Mouse (Mus musculus) hindbrain, postnatal 0 days (tissue): ENCODE data around the gene Ublcp1. TPM values are rescaled to one million over a fixed set of nuclear protein-coding genes. Genes with fewer than 3 reads are reported as not detected.
A peak's percentile ranks its signal among the peaks of the same experiment; 100 is the strongest.

Experiments
- ATAC-seq: fragments of 200-750 bp; cut with Nextera tagmentation; 2 replicates; pipeline ENCODE4 v1.8.0; 2017; ENCODE audit warnings: mild to moderate bottlenecking, moderate TSS enrichment, moderate library complexity
- DNase-seq: peaks from one replicate; pipeline ENCODE4 v3.0.0-alpha.2; 2015; ENCODE audit warnings: low spot score
- H3K27ac ChIP-seq: fragments of 300-500 bp; sonication (generic); 2 replicates; pipeline ENCODE4 v1.5.1; 2014; ENCODE audit warnings: mild to moderate bottlenecking
- H3K27me3 ChIP-seq: fragments of 300-500 bp; sonication (generic); 2 replicates; pipeline ENCODE4 v1.6.1; 2014; ENCODE audit warnings: low read length, mixed read lengths; ENCODE audit not compliant: insufficient read depth
- H3K36me3 ChIP-seq: fragments of 300-500 bp; sonication (generic); 2 replicates; pipeline ENCODE4 v1.6.1; 2014; ENCODE audit warnings: low read length, mixed read lengths; ENCODE audit not compliant: insufficient read depth
- H3K4me1 ChIP-seq: fragments of 300-500 bp; sonication (generic); 2 replicates; pipeline ENCODE4 v1.6.1; 2014; ENCODE audit warnings: antibody characterized with exemption, low read length, mixed read lengths; ENCODE audit not compliant: insufficient read depth
- H3K4me2 ChIP-seq: fragments of 300-500 bp; sonication (generic); 2 replicates; pipeline ENCODE4 v1.6.1; 2014; ENCODE audit warnings: low read depth, mild to moderate bottlenecking, low read length, moderate library complexity, mixed read lengths
- H3K4me3 ChIP-seq: fragments of 300-500 bp; sonication (generic); 2 replicates; pipeline ENCODE4 v1.5.1; 2014; ENCODE audit warnings: low read length
- H3K9ac ChIP-seq: fragments of 300-500 bp; sonication (generic); replicated peaks from 2 replicates; pipeline ENCODE4 v1.6.1; 2014; ENCODE audit warnings: mild to moderate bottlenecking, low read length, moderate library complexity, mixed read lengths
- H3K9me3 ChIP-seq: fragments of 300-500 bp; sonication (generic); 2 replicates; pipeline ENCODE4 v1.6.1; 2016; ENCODE audit warnings: low read length, mixed read lengths
- CTCF ChIP-seq: IDR thresholded peaks from 2 replicates; pipeline ENCODE4 v1.5.1; 2016; ENCODE audit warnings: antibody characterized with exemption, control low read depth, low read depth
- WGBS: fragments of 180-500 bp; shearing (Covaris S2); extraction: QIAGEN DNeasy Blood & Tissue Kit; methylation state at CpG from one replicate; pipeline ENCODE4 v1.1.7; 2014; 5-methylcytosine and 5-hydroxymethylcytosine counted together
- polyA plus RNA-seq: library from polyadenylated mRNA; unstranded; fragments of >200 nt; fragmentation: Nextera tagmentation; extraction: Ambion mirVana; gene quantifications from 2 replicates; pipeline ENCODE4 v1.2.1, GENCODE M21; 2015
- total RNA-seq: library from RNA; depleted of rRNA; stranded (reverse); fragments of >200 nt; gene quantifications from 2 replicates; pipeline ENCODE4 v1.2.3, GENCODE M21; 2014

Gene Ublcp1
- total and polyA plus RNA-seq, 2 experiments from 2014 or later, result 19.9 to 48.8 TPM

DNA sequence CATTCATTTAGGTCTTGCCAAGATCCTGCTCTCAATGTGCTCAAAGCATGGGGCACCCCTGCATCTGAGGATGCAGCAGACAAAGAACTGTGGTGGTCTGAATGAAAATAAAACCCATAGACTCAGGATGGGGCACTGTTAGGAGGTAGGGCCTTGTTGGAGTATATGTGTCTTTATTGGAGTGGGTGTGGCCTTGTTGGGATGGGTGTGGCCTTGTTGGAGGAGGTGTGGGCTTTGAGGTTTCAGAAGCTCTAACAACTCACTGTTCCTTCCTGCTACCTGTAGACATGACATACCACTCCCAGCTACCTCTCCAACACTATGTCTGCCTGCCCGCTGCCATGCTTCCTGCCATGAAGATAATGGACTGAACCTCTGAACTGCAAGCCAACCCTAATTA is 18.8 kb upstream of the Ublcp1 start:
- H3K9me3 ChIP-seq, result no peaks in the 10 kb centered on the region
- no peak overlapping the region for H3K27ac ChIP-seq
- TF ChIP-seq CTCF, result no peak
- H3K27me3 ChIP-seq, result no peaks in the 10 kb centered on the region
- H3K4me1 ChIP-seq, result no peaks in the 10 kb centered on the region
- H3K4me2 ChIP-seq, result no peak overlapping the region
- H3K4me3 ChIP-seq, result no peak overlapping the region
- 100% methylated on average over 1 of the region's 1 CpGs for WGBS
- DNase-seq (no peak), ATAC-seq (no peak)
- no peak overlapping the region for H3K9ac ChIP-seq
- no peaks in the 10 kb centered on the region for H3K36me3 ChIP-seq

DNA sequence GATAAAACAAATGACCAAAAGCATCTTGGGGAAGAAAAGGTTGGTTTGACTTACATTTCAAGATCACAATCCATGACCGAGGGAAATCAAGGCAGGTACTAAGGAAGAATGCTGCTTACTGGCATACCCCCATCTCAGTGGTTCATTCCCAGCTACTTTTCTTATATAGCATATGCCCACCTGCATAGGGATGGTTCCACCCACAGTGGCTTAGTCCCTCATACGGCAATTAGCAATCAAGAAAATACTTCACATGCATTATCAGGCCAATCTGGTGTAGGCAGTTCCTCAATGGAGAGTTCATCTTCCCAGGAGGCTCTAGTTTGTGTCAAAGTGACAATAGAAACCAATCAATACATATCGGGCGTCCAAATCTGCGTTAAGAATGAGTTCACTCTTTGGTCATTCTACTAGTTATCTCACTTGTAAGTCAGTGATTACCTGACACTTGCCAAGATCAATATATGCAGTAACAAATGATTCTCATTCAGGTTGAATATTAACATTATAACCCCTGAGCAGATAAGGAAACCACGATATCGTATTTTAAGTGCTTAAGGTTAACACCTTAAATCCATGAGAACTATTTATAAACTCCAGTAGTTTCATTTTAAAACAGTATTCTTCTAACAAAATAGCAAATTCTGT is 14.9 kb upstream of the Ublcp1 start:
- no peaks in the 10 kb centered on the region for H3K4me1 ChIP-seq
- no peaks in the 10 kb centered on the region for H3K36me3 ChIP-seq
- H3K9ac ChIP-seq, result no peak overlapping the region
- no peak overlapping the region for H3K4me3 ChIP-seq
- no peak overlapping the region for H3K4me2 ChIP-seq
- 91% methylated on average over 7 of the region's 7 CpGs for WGBS
- no peak for TF ChIP-seq CTCF
- no peaks in the 10 kb centered on the region for H3K9me3 ChIP-seq
- no peaks in the 10 kb centered on the region for H3K27me3 ChIP-seq
- DNase-seq, result no peak
- H3K27ac ChIP-seq, result no peak overlapping the region
- no peak for ATAC-seq

DNA sequence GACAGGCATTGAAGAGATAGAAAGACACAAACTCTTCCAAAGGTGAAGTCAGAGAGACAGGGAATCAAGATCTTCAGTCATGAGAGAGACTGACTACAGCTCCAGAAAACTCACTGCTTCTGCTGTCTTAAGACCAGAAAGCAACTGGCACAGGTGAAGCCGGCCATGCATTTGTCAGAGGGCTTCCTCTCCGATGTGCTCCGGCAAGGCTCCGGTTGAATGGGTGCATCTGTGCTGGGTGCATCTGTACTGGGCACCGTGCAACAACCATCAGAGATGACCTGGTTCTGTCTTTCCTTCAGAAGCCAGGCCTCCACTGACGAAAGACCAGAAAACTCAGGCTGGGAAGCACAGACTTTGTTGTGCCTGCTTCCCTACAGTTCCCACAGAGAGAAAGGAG is 9.9 kb upstream of the Ublcp1 start:
- no peak overlapping the region for H3K4me2 ChIP-seq
- H3K36me3 ChIP-seq, result no peaks in the 10 kb centered on the region
- DNase-seq (no peak), ATAC-seq (no peak)
- WGBS, result 90% methylated on average over 6 of the region's 6 CpGs
- no peak overlapping the region for H3K4me3 ChIP-seq
- H3K27ac ChIP-seq, result no peak overlapping the region
- no peaks in the 10 kb centered on the region for H3K9me3 ChIP-seq
- no peak overlapping the region for H3K9ac ChIP-seq
- no peaks in the 10 kb centered on the region for H3K27me3 ChIP-seq
- H3K4me1 ChIP-seq, result no peaks in the 10 kb centered on the region
- TF ChIP-seq CTCF, result no peak

- DNase-seq, result no peak
- 87% methylated on average over 4 of the region's 4 CpGs for WGBS
- Histone ChIP-seq H3K4me1 (no peaks in the 10 kb centered on the region), H3K27ac (no peak overlapping the region), H3K36me3 (no peaks in the 10 kb centered on the region), H3K9ac (no peak overlapping the region), H3K9me3 (no peaks in the 10 kb centered on the region), H3K4me2 (no peak overlapping the region), H3K27me3 (no peaks in the 10 kb centered on the region), H3K4me3 (no peak overlapping the region)
- no peak for TF ChIP-seq CTCF
- no peak for ATAC-seq
Observed at GRCm38 (mm10) chr11:44478382-44478781, 8.1 kb upstream of the Ublcp1 start.

- WGBS, result 81% methylated on average over 2 of the region's 2 CpGs
- DNase-seq (no peak), ATAC-seq (no peak)
- H3K27ac ChIP-seq, result no peak overlapping the region
- no peaks in the 10 kb centered on the region for H3K9me3 ChIP-seq
- H3K4me3 ChIP-seq, result no peak overlapping the region
- H3K4me1 ChIP-seq, result no peaks in the 10 kb centered on the region
- no peaks in the 10 kb centered on the region for H3K36me3 ChIP-seq
- no peak overlapping the region for H3K9ac ChIP-seq
- no peaks in the 10 kb centered on the region for H3K27me3 ChIP-seq
- no peak for TF ChIP-seq CTCF
- no peak overlapping the region for H3K4me2 ChIP-seq
Observed at GRCm38 (mm10) chr11:44476445-44476844, 6.1 kb upstream of the Ublcp1 start.

DNA sequence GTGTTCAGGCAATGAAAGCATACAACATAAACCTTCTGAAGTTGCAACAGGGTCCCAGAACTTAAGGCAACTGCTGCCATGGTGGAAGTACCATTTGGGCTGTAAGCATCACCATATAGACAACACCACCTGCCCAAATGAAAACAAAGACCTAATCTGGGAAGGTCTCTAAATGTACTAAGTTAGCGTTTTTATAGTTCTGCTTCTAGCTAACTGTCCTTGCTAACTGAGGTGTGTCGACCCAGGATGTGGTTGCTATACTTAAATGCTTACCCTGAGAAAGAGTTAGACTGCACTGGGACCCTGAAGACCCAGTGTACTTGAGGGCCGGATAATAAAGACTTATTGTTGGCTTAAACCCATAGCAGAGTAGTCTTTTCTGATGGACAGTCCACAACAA is 5.2 kb upstream of the Ublcp1 start:
- H3K4me1 ChIP-seq, result no peaks in the 10 kb centered on the region
- no peaks in the 10 kb centered on the region for H3K9me3 ChIP-seq
- no peaks in the 10 kb centered on the region for H3K36me3 ChIP-seq
- H3K27me3 ChIP-seq, result no peaks in the 10 kb centered on the region
- WGBS, result 66% methylated on average over 3 of the region's 3 CpGs
- no peak for DNase-seq
- no peak for TF ChIP-seq CTCF
- H3K4me2 ChIP-seq, result no peak overlapping the region
- H3K9ac ChIP-seq, result no peak overlapping the region
- ATAC-seq, result no peak
- no peak overlapping the region for H3K27ac ChIP-seq
- no peak overlapping the region for H3K4me3 ChIP-seq

- TF ChIP-seq CTCF, result no peak
- no peaks in the 10 kb centered on the region for H3K27me3 ChIP-seq
- WGBS, result 18% methylated on average over 4 of the region's 4 CpGs
- ATAC-seq (no peak), DNase-seq (peak; percentile 7)
- H3K9me3 ChIP-seq, result no peaks in the 10 kb centered on the region
- peak overlapping the region; percentile 83 for H3K9ac ChIP-seq
- H3K4me1 ChIP-seq, result no peaks in the 10 kb centered on the region
- H3K4me2 ChIP-seq, result peak overlapping the region; percentile 89
- peak overlapping the region; percentile 90 for H3K4me3 ChIP-seq
- peak overlapping the region; percentile 89 for H3K27ac ChIP-seq
- H3K36me3 ChIP-seq, result no peaks in the 10 kb centered on the region
Observed at GRCm38 (mm10) chr11:44471337-44471995, 1.2 kb upstream of the Ublcp1 start.
